Mouse (Mus musculus) embryonic fibroblast, embryonic 13.5 days (primary cell): Measurements from ENCODE around the gene Ksr1. TPM values are rescaled to one million over a fixed set of nuclear protein-coding genes. Genes with fewer than 3 reads are reported as not detected.
A peak's percentile ranks its signal among the peaks of the same experiment; 100 is the strongest.

Experiments
- H3K27ac ChIP-seq: 2 replicates; pipeline ENCODE4 v1.5.1; 2012; ENCODE audit warnings: low read length, control low read depth, inconsistent platforms; ENCODE audit not compliant: insufficient read depth
- H3K4me1 ChIP-seq: 2 replicates; pipeline ENCODE4 v1.6.1; 2011; ENCODE audit warnings: low read length; ENCODE audit not compliant: control insufficient read depth, insufficient read depth
- H3K4me3 ChIP-seq: 2 replicates; pipeline ENCODE4 v1.5.1; 2011; ENCODE audit warnings: mild to moderate bottlenecking, control low read depth, low read length; ENCODE audit not compliant: insufficient read depth
- CTCF ChIP-seq: IDR thresholded peaks from 2 replicates; pipeline ENCODE4 v1.5.1; 2011; ENCODE audit warnings: mild to moderate bottlenecking, control low read depth, low read length, moderate library complexity, borderline replicate concordance; ENCODE audit not compliant: insufficient read depth
- POLR2A ChIP-seq: IDR thresholded peaks from 2 replicates; pipeline ENCODE4 v1.6.1; 2011; ENCODE audit warnings: low read depth, mild to moderate bottlenecking, control low read depth, low read length, moderate library complexity
- polyA plus RNA-seq: library from polyadenylated mRNA; stranded (reverse); fragments of >200 nt; gene quantifications from 2 replicates; pipeline ENCODE4 v1.2.4, GENCODE M21; 2011; ENCODE audit warnings: low read depth; ENCODE audit not compliant: missing spikeins, insufficient read length

The Ksr1 gene
- polyA plus RNA-seq, 1 experiment, result 3.4 TPM

DNA sequence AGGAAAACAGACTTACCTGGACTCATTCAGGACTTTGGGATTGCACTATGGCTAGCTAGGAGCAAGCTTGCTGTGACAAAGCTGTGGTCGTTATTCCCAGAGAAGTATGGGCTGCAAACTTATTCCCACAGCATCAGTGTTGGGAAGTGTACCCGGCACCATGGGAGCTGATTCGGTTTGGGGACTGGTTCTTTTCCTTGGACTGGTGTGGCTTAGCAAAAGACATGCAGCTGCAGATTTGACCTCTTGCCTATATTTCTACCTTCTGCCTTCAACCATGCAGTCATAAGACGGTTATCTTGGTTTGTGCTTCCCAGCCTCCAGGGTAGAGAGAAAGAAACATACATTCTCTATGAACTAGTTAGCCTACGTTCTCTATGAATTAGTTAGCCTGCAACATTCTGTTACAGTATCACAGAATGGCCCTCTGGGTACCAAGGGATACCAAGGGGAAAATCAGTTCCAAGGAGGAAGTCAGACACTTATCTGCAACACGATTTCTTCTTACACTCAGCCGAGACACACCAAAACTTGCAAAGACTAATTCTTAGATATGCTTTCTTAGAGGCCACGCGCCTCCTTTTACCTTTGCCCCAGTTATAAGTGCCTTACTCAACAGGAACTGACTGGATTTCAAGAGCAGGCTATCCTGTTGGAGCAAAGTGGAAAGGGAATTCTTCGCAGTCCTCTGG, 159.8 kb downstream of the Ksr1 start:
- TF ChIP-seq POLR2A (no peak), CTCF (no peak)
- no peak overlapping the region for H3K27ac ChIP-seq
- no peak overlapping the region for H3K4me3 ChIP-seq
- H3K4me1 ChIP-seq, result peaks cover 7% of the 10 kb centered on the region

DNA sequence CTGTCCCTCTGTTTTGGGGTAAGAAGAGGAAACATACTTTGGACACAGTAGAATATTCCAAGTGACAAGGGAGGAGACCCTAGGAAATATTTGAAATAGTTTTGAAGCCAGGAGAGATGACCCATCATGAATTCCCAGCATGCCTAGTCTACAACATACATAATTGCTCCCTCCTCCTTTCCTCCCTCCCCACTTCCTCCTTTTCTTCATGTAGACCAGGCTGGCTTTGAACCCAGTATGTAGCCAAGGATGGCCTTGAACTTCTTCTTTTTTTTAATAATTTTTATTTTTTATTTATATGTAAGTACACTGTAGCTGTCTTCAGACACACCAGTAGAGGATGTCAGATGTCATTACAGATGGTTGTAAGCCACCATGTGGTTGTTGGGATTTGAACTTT, 160.7 kb downstream of the Ksr1 start:
- Histone ChIP-seq H3K4me1 (peaks cover 7% of the 10 kb centered on the region), H3K27ac (0 out of 2 replicates have a peak overlapping the region, but pooled peaks have one; percentile 12)
- no peak for TF ChIP-seq CTCF
- TF ChIP-seq POLR2A, result no peak

DNA sequence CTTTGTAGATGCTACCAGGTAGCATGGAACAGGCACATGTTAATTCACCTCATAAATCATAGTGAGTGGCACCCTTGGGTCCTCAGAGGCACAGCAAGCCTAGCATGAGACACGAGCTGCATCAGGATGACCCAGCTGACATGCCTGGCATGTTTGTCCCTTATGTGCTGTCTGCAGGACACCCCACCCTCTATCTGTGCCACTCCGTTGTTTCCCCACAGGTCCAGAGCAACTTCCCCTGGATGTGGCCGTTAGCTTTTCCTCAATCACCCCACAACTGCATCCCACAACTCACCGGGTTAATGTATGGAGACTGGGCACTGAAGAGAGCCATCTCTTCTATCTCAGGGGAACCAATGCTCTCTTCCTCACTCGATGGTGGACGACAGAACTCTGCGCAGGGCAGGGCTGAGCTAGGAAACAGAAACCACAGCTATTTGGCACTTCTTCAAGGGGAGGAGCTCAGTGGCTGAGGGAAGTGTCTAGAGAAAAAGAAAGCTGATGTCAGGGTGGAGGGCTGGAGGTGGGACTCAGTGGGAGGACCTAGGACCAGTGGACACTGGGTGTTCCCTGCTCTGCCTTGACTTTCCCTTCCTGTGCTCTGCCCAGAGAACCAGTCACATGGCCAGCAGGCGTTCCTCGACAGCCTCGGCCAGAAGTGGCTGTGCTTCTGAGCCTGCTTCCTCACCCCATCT, 161.6 kb downstream of the Ksr1 start, which contains the start of gene Lgals9:
Lgals9 (minus strand) TSS at position 464 of the 695 bp plus-strand sequence.
- Histone ChIP-seq H3K27ac (0 out of 2 replicates have a peak within 1 kb of the TSS, but pooled peaks have one; percentile 12), H3K4me1 (peaks cover 7% of the 10 kb centered on the region), H3K4me3 (peak within 1 kb of the TSS; percentile 36)
- TF ChIP-seq POLR2A (peak; percentile 82), CTCF (no peak)

More for the DNA sequence above, 160.7 kb downstream of the Ksr1 start:
- H3K4me3 ChIP-seq, result no peak overlapping the region

DNA sequence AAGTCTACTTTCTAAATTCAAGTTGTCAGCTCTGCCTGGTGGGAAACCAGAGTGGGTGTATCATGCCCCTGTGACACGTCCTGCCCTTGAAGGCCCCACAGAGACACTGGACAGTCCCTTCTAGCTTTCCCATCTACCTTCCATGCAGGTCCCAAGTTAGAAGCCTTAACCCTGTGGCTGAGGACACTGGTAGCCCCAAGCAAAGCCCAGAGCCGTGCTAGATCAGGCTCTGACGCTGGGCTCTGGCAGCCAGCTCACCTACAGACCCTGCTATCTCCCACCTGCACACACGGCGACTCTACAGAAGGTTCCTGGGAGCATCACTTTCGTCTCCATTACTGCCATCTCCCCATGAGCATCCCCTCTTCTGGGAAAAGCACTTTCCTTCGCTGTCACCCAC, 162.7 kb downstream of the Ksr1 start:
- peak overlapping the region; percentile 36; the same call in 1 of the 2 replicates for H3K4me3 ChIP-seq
- TF ChIP-seq POLR2A (no peak), CTCF (no peak)
- H3K4me1 ChIP-seq, result peaks cover 7% of the 10 kb centered on the region
- no peak overlapping the region for H3K27ac ChIP-seq

DNA sequence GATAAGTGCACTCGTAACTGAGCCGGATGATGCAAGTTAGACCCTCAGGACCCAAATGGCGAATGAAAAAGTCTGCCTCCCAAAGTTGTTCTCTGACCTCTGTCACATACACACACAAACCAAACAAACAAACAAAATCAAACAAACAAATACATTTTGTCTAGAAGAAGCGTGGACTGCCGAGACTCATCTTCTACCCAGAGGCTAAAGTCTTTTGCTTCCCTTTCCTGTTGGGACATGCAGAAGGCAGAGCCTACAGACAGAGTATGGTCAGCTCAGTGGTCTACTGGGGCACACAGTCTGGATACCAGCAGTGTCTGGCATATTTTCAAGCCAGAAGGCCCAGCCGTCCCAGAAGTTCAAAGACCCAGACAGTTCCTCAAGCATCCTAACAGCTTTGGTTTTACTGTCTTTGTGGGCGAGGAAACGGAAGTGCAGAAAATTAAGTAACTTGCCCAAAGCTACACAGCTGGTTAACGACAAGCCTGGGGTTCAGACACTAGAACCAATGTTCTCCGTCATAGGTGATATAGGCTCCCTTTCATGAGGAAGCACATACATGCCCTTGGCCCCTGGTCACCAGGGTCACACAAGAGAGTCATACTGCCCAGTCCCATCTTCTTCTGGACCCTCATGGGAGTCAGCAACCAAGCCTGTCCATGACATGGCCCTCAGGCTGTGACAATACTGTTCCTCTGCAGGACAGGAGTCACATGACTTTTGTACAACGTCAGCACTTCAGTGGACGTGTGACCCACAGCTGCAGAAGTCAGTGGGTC, 163.5 kb downstream of the Ksr1 start:
- TF ChIP-seq CTCF (no peak), POLR2A (no peak)
- Histone ChIP-seq H3K4me3 (no peak overlapping the region), H3K4me1 (peaks cover 7% of the 10 kb centered on the region), H3K27ac (no peak overlapping the region)

DNA sequence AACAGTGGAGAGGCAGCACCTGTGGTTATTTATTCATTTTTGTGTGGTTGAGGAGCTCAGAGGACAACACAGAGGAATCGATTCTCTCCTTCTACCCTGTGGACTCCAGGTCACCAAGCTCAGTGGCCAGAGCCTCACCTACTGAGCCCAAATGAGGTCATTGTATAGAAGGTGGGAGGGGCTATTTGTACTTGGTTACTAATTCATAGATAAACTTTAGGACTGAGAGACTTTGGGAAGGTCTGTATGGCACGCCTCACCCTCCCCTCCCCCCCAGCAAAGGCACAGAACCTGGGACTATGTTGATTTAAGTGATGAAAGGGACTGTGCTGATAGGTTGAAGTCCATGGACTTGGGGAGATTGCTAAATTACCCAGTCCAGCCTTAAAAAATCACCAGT, 164.2 kb downstream of the Ksr1 start:
- Histone ChIP-seq H3K27ac (no peak overlapping the region), H3K4me1 (peaks cover 7% of the 10 kb centered on the region), H3K4me3 (no peak overlapping the region)
- TF ChIP-seq POLR2A (no peak), CTCF (no peak)

DNA sequence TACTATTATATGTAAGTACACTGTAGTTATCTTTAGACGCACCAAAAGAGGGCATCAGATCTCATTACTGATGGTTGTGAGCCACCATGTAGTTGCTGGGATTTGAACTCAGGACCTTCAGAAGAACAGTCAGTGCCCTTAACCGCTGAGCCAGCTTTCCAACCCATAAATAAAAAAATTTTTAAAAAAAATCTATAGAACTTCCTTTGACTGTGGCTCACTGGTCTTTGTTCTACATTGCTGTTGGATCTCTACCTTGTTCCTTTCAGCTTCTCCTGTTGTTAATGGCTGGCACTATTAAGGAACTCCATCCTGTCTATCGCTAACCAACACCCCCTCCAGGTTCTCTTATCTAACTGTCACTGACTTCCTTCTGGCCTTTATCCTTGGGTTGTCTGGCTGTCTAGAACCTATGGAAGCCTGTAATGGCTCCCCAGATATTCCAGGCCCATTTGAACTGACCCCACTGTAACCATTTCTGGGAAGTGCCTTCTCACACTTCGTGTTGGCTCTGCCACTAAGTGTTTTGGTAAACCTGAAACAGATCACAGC, 166.0 kb downstream of the Ksr1 start:
- no peak overlapping the region for H3K27ac ChIP-seq
- peaks cover 6% of the 10 kb centered on the region for H3K4me1 ChIP-seq
- TF ChIP-seq CTCF (no peak), POLR2A (no peak)
- no peak overlapping the region for H3K4me3 ChIP-seq

DNA sequence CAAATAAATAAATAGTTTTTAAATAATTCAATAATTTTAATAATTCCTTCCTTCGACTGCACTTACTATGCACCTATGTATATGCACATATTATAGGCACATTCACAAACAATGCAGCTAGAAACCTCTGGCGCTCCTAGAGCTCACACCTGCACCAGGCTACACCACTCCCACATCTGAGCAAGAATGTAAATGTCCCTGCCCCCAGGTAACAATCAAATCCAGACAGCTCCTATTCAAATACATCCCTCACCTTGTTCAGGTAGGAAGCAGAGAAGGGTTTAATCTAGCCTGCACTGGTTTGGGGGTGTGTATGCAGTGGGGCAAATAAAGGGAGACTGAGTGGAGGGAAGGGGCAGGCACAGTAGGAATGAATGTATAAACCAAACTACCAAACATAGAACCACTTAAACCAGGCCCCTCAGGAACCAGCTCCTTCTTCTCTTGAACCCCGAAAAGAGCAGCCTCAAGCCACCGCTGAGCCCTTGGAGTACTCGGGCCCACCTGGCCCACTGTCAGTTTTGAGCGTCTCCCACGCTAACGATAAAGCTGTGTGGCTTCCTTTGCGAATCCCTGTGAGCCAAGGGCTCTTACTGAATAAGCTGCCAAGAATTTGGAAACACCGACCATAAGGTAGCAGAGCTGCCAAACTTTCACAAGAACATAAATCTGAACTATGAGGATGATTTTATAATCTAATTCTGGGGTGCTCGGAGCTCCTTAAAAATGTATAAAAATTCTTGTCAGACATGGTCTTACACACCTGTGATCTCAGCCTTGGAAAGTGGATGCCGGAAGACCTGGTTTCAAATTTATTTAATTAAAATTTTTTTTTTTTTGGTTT, 167.8 kb downstream of the Ksr1 start:
- Histone ChIP-seq H3K27ac (no peak overlapping the region), H3K4me3 (no peak overlapping the region), H3K4me1 (no peaks in the 10 kb centered on the region)
- no peak for TF ChIP-seq POLR2A
- no peak for TF ChIP-seq CTCF
